Mouse (Mus musculus) forebrain, embryonic 11.5 days (tissue): ENCODE measurements around the gene Specc1. TPM values are rescaled to one million over a fixed set of nuclear protein-coding genes. Genes with fewer than 3 reads are reported as not detected.

Experiments
- ATAC-seq: fragments of 200-750 bp; cut with Nextera tagmentation; replicated peaks from 2 replicates; pipeline ENCODE4 v1.8.0; 2017; ENCODE audit warnings: moderate TSS enrichment; ENCODE audit not compliant: low FRiP score
- DNase-seq: peaks from one replicate; pipeline ENCODE4 v3.0.0-alpha.2; 2017; ENCODE audit warnings: low spot score
- H3K27ac ChIP-seq: fragments of 300-500 bp; sonication (generic); 2 replicates; pipeline ENCODE4 v1.5.1; 2014; ENCODE audit warnings: low read depth, low read length
- H3K27me3 ChIP-seq: fragments of 300-500 bp; sonication (generic); 2 replicates; pipeline ENCODE4 v1.6.1; 2014; ENCODE audit warnings: mild to moderate bottlenecking, low read length, mixed read lengths; ENCODE audit not compliant: control insufficient read depth, insufficient read depth
- H3K36me3 ChIP-seq: fragments of 300-500 bp; sonication (generic); 2 replicates; pipeline ENCODE4 v1.6.1; 2014; ENCODE audit warnings: mild to moderate bottlenecking, low read length, moderate library complexity, mixed read lengths; ENCODE audit not compliant: control insufficient read depth, insufficient read depth
- H3K4me1 ChIP-seq: fragments of 300-500 bp; sonication (generic); replicated peaks from 2 replicates; pipeline ENCODE4 v1.6.1; 2014; ENCODE audit warnings: low read length, mixed read lengths; ENCODE audit not compliant: control insufficient read depth, insufficient read depth
- H3K4me2 ChIP-seq: fragments of 300-500 bp; sonication (generic); 2 replicates; pipeline ENCODE4 v1.6.1; 2014; ENCODE audit warnings: low read depth, mild to moderate bottlenecking, low read length, moderate library complexity, mixed read lengths; ENCODE audit not compliant: severe bottlenecking
- H3K4me3 ChIP-seq: fragments of 300-500 bp; sonication (generic); 2 replicates; pipeline ENCODE4 v1.5.1; 2014; ENCODE audit warnings: low read depth, low read length
- H3K9ac ChIP-seq: fragments of 300-500 bp; sonication (generic); 2 replicates; pipeline ENCODE4 v1.6.1; 2014; ENCODE audit warnings: low read length
- H3K9me3 ChIP-seq: fragments of 300-500 bp; sonication (generic); 2 replicates; pipeline ENCODE4 v1.6.1; 2016; ENCODE audit warnings: low read length, mixed read lengths; ENCODE audit not compliant: control insufficient read depth
- WGBS: fragments of 180-500 bp; shearing (Covaris S2); extraction: QIAGEN DNeasy Blood & Tissue Kit; methylation state at CpG from one replicate; pipeline ENCODE4 v1.1.7; 2014; 5-methylcytosine and 5-hydroxymethylcytosine counted together
- polyA plus RNA-seq: library from polyadenylated mRNA; unstranded; fragments of >200 nt; fragmentation: Nextera tagmentation; extraction: Ambion mirVana; gene quantifications from 2 replicates; pipeline ENCODE4 v1.2.1, GENCODE M21; 2014

Gene Specc1
- polyA plus RNA-seq, 1 experiment from 2014 or later, result 20.2 TPM

GRCm38 (mm10) chr11:61960096-61960495, 3.5 kb downstream of the Specc1 start:
- ATAC-seq (no peak), DNase-seq (no peak)
- Histone ChIP-seq H3K27me3 (peaks cover 8% of the 10 kb centered on the region), H3K36me3 (no peaks in the 10 kb centered on the region), H3K9me3 (no peaks in the 10 kb centered on the region), H3K27ac (no peak overlapping the region), H3K4me2 (no peak overlapping the region), H3K4me1 (no peaks in the 10 kb centered on the region), H3K4me3 (no peak overlapping the region), H3K9ac (no peak overlapping the region)
- WGBS, result 88% methylated on average over 2 of the region's 2 CpGs

- Histone ChIP-seq H3K9ac (no peak overlapping the region), H3K27ac (no peak overlapping the region), H3K9me3 (no peaks in the 10 kb centered on the region), H3K36me3 (no peaks in the 10 kb centered on the region), H3K4me2 (no peak overlapping the region), H3K4me1 (no peaks in the 10 kb centered on the region), H3K27me3 (peaks cover 5% of the 10 kb centered on the region), H3K4me3 (no peak overlapping the region)
- WGBS, result 81% methylated on average over 6 of the region's 6 CpGs
- no peak for ATAC-seq
- DNase-seq, result peak; percentile 22
These were observed 6.1 kb downstream of the Specc1 start for GRCm38 (mm10) chr11:61962684-61963083.

- Histone ChIP-seq H3K9me3 (no peaks in the 10 kb centered on the region), H3K9ac (no peak overlapping the region), H3K4me1 (no peaks in the 10 kb centered on the region), H3K27ac (no peak overlapping the region), H3K4me3 (no peak overlapping the region), H3K36me3 (no peaks in the 10 kb centered on the region), H3K27me3 (peaks cover under 1% of the 10 kb centered on the region; the same call in 1 of the 2 replicates), H3K4me2 (no peak overlapping the region)
- DNase-seq (peak; percentile 38), ATAC-seq (no peak)
- WGBS, result 88% methylated on average over 3 of the region's 3 CpGs
These were observed 6.6 kb downstream of the Specc1 start for GRCm38 (mm10) chr11:61963193-61963592.

- no peaks in the 10 kb centered on the region for H3K4me1 ChIP-seq
- H3K4me3 ChIP-seq, result no peak overlapping the region
- 86% methylated on average over 5 of the region's 5 CpGs for WGBS
- no peak overlapping the region for H3K27ac ChIP-seq
- H3K4me2 ChIP-seq, result no peak overlapping the region
- DNase-seq, result peak; percentile 24
- no peak for ATAC-seq
- no peak overlapping the region for H3K9ac ChIP-seq
- no peaks in the 10 kb centered on the region for H3K27me3 ChIP-seq
- H3K9me3 ChIP-seq, result no peaks in the 10 kb centered on the region
- H3K36me3 ChIP-seq, result no peaks in the 10 kb centered on the region
These were observed 8.0 kb downstream of the Specc1 start for GRCm38 (mm10) chr11:61964611-61965010.

- H3K9me3 ChIP-seq, result no peaks in the 10 kb centered on the region
- DNase-seq, result peak; percentile 41
- no peaks in the 10 kb centered on the region for H3K36me3 ChIP-seq
- ATAC-seq, result no peak
- WGBS, result 91% methylated on average over 8 of the region's 8 CpGs
- H3K4me1 ChIP-seq, result no peaks in the 10 kb centered on the region
- no peaks in the 10 kb centered on the region for H3K27me3 ChIP-seq
- no peak overlapping the region for H3K27ac ChIP-seq
- H3K4me3 ChIP-seq, result no peak overlapping the region
- no peak overlapping the region for H3K9ac ChIP-seq
- no peak overlapping the region for H3K4me2 ChIP-seq
These were observed 10.5 kb downstream of the Specc1 start for GRCm38 (mm10) chr11:61967034-61967433.

GRCm38 (mm10) chr11:61968875-61969274, 12.3 kb downstream of the Specc1 start:
- ATAC-seq (no peak), DNase-seq (no peak)

GRCm38 (mm10) chr11:61970901-61971300, 14.3 kb downstream of the Specc1 start:
- ATAC-seq, result no peak
- WGBS, result 78% methylated on average over 5 of the region's 5 CpGs
- no peak overlapping the region for H3K27ac ChIP-seq

More at GRCm38 (mm10) chr11:61968875-61969274, 12.3 kb downstream of the Specc1 start:
- H3K27me3 ChIP-seq, result no peaks in the 10 kb centered on the region
- 95% methylated on average over 2 of the region's 2 CpGs for WGBS
- no peaks in the 10 kb centered on the region for H3K9me3 ChIP-seq
- H3K36me3 ChIP-seq, result no peaks in the 10 kb centered on the region
- H3K4me1 ChIP-seq, result no peaks in the 10 kb centered on the region
- H3K4me2 ChIP-seq, result no peak overlapping the region
- no peak overlapping the region for H3K9ac ChIP-seq
- H3K27ac ChIP-seq, result no peak overlapping the region
- H3K4me3 ChIP-seq, result no peak overlapping the region

GRCm38 (mm10) chr11:61971441-61972221, 15.1 kb downstream of the Specc1 start:
- WGBS, result 72% methylated on average over 7 of the region's 7 CpGs
- H3K27me3 ChIP-seq, result no peaks in the 10 kb centered on the region

More at GRCm38 (mm10) chr11:61970901-61971300, 14.3 kb downstream of the Specc1 start:
- H3K4me3 ChIP-seq, result no peak overlapping the region
- no peaks in the 10 kb centered on the region for H3K4me1 ChIP-seq
- H3K4me2 ChIP-seq, result no peak overlapping the region
- no peaks in the 10 kb centered on the region for H3K36me3 ChIP-seq
- no peaks in the 10 kb centered on the region for H3K9me3 ChIP-seq
- H3K27me3 ChIP-seq, result no peaks in the 10 kb centered on the region
- no peak overlapping the region for H3K9ac ChIP-seq
- DNase-seq, result peak; percentile 0

More at GRCm38 (mm10) chr11:61971441-61972221, 15.1 kb downstream of the Specc1 start:
- no peak overlapping the region for H3K9ac ChIP-seq
- ATAC-seq (no peak), DNase-seq (peak; percentile 30)
- H3K4me2 ChIP-seq, result no peak overlapping the region
- H3K4me3 ChIP-seq, result no peak overlapping the region
- H3K4me1 ChIP-seq, result no peaks in the 10 kb centered on the region
- no peak overlapping the region for H3K27ac ChIP-seq
- H3K9me3 ChIP-seq, result no peaks in the 10 kb centered on the region
- H3K36me3 ChIP-seq, result no peaks in the 10 kb centered on the region
